Mouse (Mus musculus): ENCODE data around the gene Arhgap18. TPM values are rescaled to one million over a fixed set of nuclear protein-coding genes. Genes with fewer than 3 reads are reported as not detected.

The Arhgap18 gene
- 1.9 and 3.2 TPM in 2 replicates for polyA plus RNA-seq (2021; fragmentation: Nextera tagmentation)
- long read RNA-seq, experiment 1, partial matches to known transcripts, result 4 of 7 reads
- long read RNA-seq, experiment 1, other reads (novel, unspliced or antisense), result 2 of 7 reads
- long read RNA-seq, experiment 2, transcript Arhgap18-201 (15 exons, 3,651 nt), result major isoform, 9 of 24 reads
- long read RNA-seq, experiment 2, partial matches to known transcripts, result 4 of 24 reads
- long read RNA-seq, experiment 2, other reads (novel, unspliced or antisense), result 11 of 24 reads

GRCm38 (mm10) chr10:26752929-26753567 lies at the start of gene Arhgap18:
TSS of gene Arhgap18 (plus strand) at chr10:26753421.

Measured in layer of hippocampus, adult 6 months (tissue).